Mouse (Mus musculus) lung, postnatal 0 days (tissue): ENCODE data around the gene Slc19a3. TPM values are rescaled to one million over a fixed set of nuclear protein-coding genes. Genes with fewer than 3 reads are reported as not detected.

Source experiments
- ATAC-seq: fragments of 200-750 bp; cut with Nextera tagmentation; 2 replicates; pipeline ENCODE4 v1.8.0; 2017; ENCODE audit warnings: moderate library complexity
- DNase-seq: peaks from one replicate; pipeline ENCODE4 v3.0.0-alpha.2; 2016; ENCODE audit warnings: low spot score
- H3K27ac ChIP-seq: fragments of 300-500 bp; sonication (generic); 2 replicates; pipeline ENCODE4 v1.5.1; 2014; ENCODE audit warnings: antibody characterized with exemption, mild to moderate bottlenecking, low read length, mixed read lengths
- H3K27me3 ChIP-seq: fragments of 300-500 bp; sonication (generic); replicated peaks from 2 replicates; pipeline ENCODE4 v1.6.1; 2014; ENCODE audit warnings: low read length, mixed read lengths; ENCODE audit not compliant: insufficient read depth
- H3K36me3 ChIP-seq: fragments of 300-500 bp; sonication (generic); 2 replicates; pipeline ENCODE4 v1.6.1; 2014; ENCODE audit warnings: low read length, mixed read lengths; ENCODE audit not compliant: insufficient read depth
- H3K4me1 ChIP-seq: fragments of 300-500 bp; sonication (generic); 2 replicates; pipeline ENCODE4 v1.6.1; 2014; ENCODE audit warnings: antibody characterized with exemption, low read depth, low read length, mixed read lengths; ENCODE audit not compliant: insufficient read depth
- H3K4me2 ChIP-seq: fragments of 300-500 bp; sonication (generic); replicated peaks from 2 replicates; pipeline ENCODE4 v1.6.1; 2014; ENCODE audit warnings: low read depth, mild to moderate bottlenecking, low read length, moderate library complexity, mixed read lengths
- H3K4me3 ChIP-seq: fragments of 300-500 bp; sonication (generic); 2 replicates; pipeline ENCODE4 v1.5.1; 2014; ENCODE audit warnings: low read depth, low read length
- H3K9ac ChIP-seq: fragments of 300-500 bp; sonication (generic); replicated peaks from 2 replicates; pipeline ENCODE4 v1.6.1; 2014; ENCODE audit warnings: low read depth, mild to moderate bottlenecking
- H3K9me3 ChIP-seq: fragments of 300-500 bp; sonication (generic); 2 replicates; pipeline ENCODE4 v1.6.1; 2016; ENCODE audit warnings: low read length, mixed read lengths
- CTCF ChIP-seq: IDR thresholded peaks from 2 replicates; pipeline ENCODE4 v1.5.1; 2016; ENCODE audit warnings: antibody characterized with exemption, mild to moderate bottlenecking
- EP300 ChIP-seq: IDR thresholded peaks from 2 replicates; pipeline ENCODE4 v1.6.1; 2016; ENCODE audit warnings: antibody characterized with exemption, mild to moderate bottlenecking, control low read depth
- WGBS: fragments of 180-500 bp; shearing (Covaris S2); extraction: QIAGEN DNeasy Blood & Tissue Kit; methylation state at CpG from one replicate; pipeline ENCODE4 v1.1.7; 2014; 5-methylcytosine and 5-hydroxymethylcytosine counted together
- polyA plus RNA-seq: library from polyadenylated mRNA; unstranded; fragments of >200 nt; fragmentation: Nextera tagmentation; extraction: Ambion mirVana; gene quantifications from 2 replicates; pipeline ENCODE4 v1.2.1, GENCODE M21; 2015

The Slc19a3 gene
- polyA plus RNA-seq, 1 experiment from 2014 or later = 2.1 TPM

GRCm38 (mm10) chr1:83066577-83066976, 28.3 kb upstream of the Slc19a3 start:
- H3K4me1 ChIP-seq = no peaks in the 10 kb centered on the region
- H3K9me3 ChIP-seq = no peaks in the 10 kb centered on the region
- H3K4me2 ChIP-seq = no peak overlapping the region
- no peak overlapping the region for H3K4me3 ChIP-seq
- no peaks in the 10 kb centered on the region for H3K27me3 ChIP-seq
- DNase-seq (no peak), ATAC-seq (no peak)
- WGBS = 83% methylated on average over 4 of the region's 4 CpGs
- H3K9ac ChIP-seq = no peak overlapping the region
- H3K27ac ChIP-seq = no peak overlapping the region
- no peak for TF ChIP-seq EP300
- TF ChIP-seq CTCF = no peak
- H3K36me3 ChIP-seq = no peaks in the 10 kb centered on the region

DNA sequence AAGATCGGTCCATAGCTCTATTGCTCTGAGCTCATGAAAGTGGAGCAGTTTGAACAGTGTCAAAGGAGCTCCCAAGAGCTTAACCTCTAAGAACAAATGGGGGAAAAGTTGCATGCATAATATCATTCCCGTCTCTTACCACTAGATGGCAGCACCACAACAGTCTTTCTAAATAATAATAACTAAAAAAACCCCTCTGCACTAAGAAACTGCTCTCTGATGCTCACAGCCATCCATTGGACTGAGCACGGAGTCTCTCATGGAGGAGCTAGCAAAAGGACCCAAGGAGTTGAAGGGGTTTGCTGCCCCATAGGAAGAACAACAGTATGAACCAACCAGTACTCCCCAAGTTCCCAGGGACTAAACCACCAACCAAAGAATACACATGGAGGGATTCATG, 26.6 kb upstream of the Slc19a3 start:
- 17% methylated on average over 3 of the region's 3 CpGs for WGBS
- ATAC-seq (no peak), DNase-seq (peak; percentile 76)
- Histone ChIP-seq H3K4me1 (no peaks in the 10 kb centered on the region), H3K9ac (no peak overlapping the region), H3K36me3 (no peaks in the 10 kb centered on the region), H3K9me3 (no peaks in the 10 kb centered on the region), H3K4me3 (no peak overlapping the region), H3K27ac (no peak overlapping the region), H3K4me2 (no peak overlapping the region), H3K27me3 (no peaks in the 10 kb centered on the region)
- TF ChIP-seq CTCF (peak; percentile 73), EP300 (no peak)

DNA sequence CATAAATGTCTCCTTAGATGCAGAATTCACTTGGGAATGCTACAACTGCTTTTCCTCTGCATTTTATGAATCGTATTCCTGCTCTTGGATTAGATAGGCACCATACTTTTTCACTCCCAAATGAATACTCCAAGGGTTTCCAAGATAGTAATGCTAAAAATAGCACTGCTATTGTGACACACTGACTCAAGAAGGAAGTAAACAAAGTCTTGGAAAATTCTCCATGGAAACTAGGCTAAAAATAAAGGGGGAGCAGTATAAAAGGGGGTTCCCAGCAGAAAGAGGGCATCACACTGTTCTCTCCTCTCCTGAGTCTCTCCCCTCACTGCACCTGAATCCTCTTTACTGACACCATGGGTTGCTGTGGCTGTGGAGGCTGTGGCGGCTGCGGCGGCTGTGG, 22.4 kb upstream of the Slc19a3 start, which contains the start of gene Krtap28-13:
Gene Krtap28-13 (plus strand): TSS at position 288 of the 400 bp plus-strand sequence.
- Histone ChIP-seq H3K27me3 (no peaks in the 10 kb centered on the region), H3K36me3 (no peaks in the 10 kb centered on the region), H3K9me3 (no peaks in the 10 kb centered on the region), H3K4me1 (no peaks in the 10 kb centered on the region), H3K4me2 (no peak within 1 kb of the TSS), H3K4me3 (no peak within 1 kb of the TSS), H3K9ac (no peak within 1 kb of the TSS), H3K27ac (no peak within 1 kb of the TSS)
- DNase-seq (peak; percentile 62), ATAC-seq (no peak)
- WGBS = 81% methylated on average over 4 of the region's 4 CpGs
- no peak for TF ChIP-seq EP300
- no peak for TF ChIP-seq CTCF

- Histone ChIP-seq H3K4me3 (no peak within 1 kb of the TSS), H3K4me2 (no peak within 1 kb of the TSS), H3K9ac (no peak within 1 kb of the TSS), H3K27ac (no peak within 1 kb of the TSS), H3K4me1 (no peaks in the 10 kb centered on the region), H3K27me3 (no peaks in the 10 kb centered on the region), H3K9me3 (no peaks in the 10 kb centered on the region), H3K36me3 (no peaks in the 10 kb centered on the region)
- TF ChIP-seq CTCF = no peak
- ATAC-seq = no peak
- no peak for DNase-seq
- WGBS = 69% methylated on average over 9 of the region's 9 CpGs
Measured at GRCm38 (mm10) chr1:83059278-83059677, 21.0 kb upstream of the Slc19a3 start, which contains the start of gene A030005K14Rik. Gene A030005K14Rik, minus strand, starts transcription at chr1:83059378.

GRCm38 (mm10) chr1:83058481-83058880, 20.2 kb upstream of the Slc19a3 start:
- no peaks in the 10 kb centered on the region for H3K27me3 ChIP-seq
- no peaks in the 10 kb centered on the region for H3K9me3 ChIP-seq
- 45% methylated on average over 1 of the region's 1 CpGs for whole genome bisulfite sequencing
- H3K36me3 ChIP-seq = no peaks in the 10 kb centered on the region
- no peak overlapping the region for H3K4me3 ChIP-seq
- no peak for TF ChIP-seq EP300
- no peak for TF ChIP-seq CTCF
- H3K4me1 ChIP-seq = no peaks in the 10 kb centered on the region
- H3K4me2 ChIP-seq = no peak overlapping the region
- DNase-seq (no peak), ATAC-seq (no peak)
- no peak overlapping the region for H3K27ac ChIP-seq
- no peak overlapping the region for H3K9ac ChIP-seq

DNA sequence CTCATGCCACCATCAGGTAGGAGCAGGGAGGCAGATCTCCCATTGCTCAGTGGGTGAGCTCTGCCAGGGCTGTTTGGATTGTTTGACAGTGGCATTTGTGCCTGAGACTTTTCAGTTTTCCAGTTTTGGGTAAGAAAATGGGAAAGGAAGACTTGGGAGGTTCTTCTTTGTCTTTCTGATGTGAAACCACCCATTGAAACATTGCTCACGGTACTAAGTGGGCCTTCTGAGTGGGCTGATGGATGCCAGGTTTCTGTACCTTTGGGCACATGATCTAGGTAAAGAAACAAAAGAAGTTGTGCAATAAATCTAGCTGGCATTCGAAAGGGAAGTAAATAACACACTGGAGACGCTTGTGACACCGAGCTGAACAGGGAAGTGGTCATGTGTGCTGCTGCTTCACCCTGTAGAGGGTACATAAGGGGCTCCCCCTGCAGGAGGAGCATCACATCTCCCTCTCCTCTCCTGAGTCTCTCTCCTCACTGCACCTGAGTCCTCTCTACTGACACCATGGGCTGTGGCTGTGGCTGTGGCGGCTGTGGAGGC, 6.7 kb upstream of the Slc19a3 start, which contains the start of gene Gm47969:
Gene Gm47969 (plus strand): TSS at position 51 of the 546 bp plus-strand sequence.
- Histone ChIP-seq H3K4me1 (no peaks in the 10 kb centered on the region), H3K4me2 (no peak within 1 kb of the TSS), H3K9ac (no peak within 1 kb of the TSS), H3K9me3 (no peaks in the 10 kb centered on the region), H3K27ac (no peak within 1 kb of the TSS), H3K36me3 (no peaks in the 10 kb centered on the region), H3K4me3 (no peak within 1 kb of the TSS), H3K27me3 (no peaks in the 10 kb centered on the region)
- 58% methylated on average over 5 of the region's 5 CpGs for WGBS
- DNase-seq = peak; percentile 81
- peak; percentile 92 for ATAC-seq
- TF ChIP-seq CTCF = peak; percentile 45
- peak; percentile 77 for TF ChIP-seq EP300
